Mouse (Mus musculus) CD4-positive helper T cell, adult 2 months (primary cell): ENCODE measurements at regions not wholly inside any gene's neighbourhood (a gene's known extent, or its start where the extent isn't known, plus 50 kb on each side); places are given as distances from the start of the nearest gene placed in this dataset.

Experiments
- DNase-seq: peaks from one replicate; pipeline ENCODE4 v3.0.0-alpha.2; 2012; ENCODE audit warnings: low read depth, missing footprints, low spot score

- DNase-seq, result no peak
These were observed 358.9 kb upstream of the Actbl2 start for GRCm38 (mm10) chr13:110895900-110896299.

GRCm38 (mm10) chr13:110897621-110898020 lies 357.2 kb upstream of the Actbl2 start:
- no peak for DNase-seq

GRCm38 (mm10) chr13:110902994-110903644 lies 351.7 kb upstream of the Actbl2 start:
- DNase-seq, result no peak

- DNase-seq, result no peak
These were observed 347.4 kb upstream of the Actbl2 start for GRCm38 (mm10) chr13:110907319-110907955.

GRCm38 (mm10) chr13:110911866-110912265 lies 342.9 kb upstream of the Actbl2 start:
- no peak for DNase-seq

- DNase-seq, result no peak
These were observed 341.6 kb upstream of the Actbl2 start for GRCm38 (mm10) chr13:110913177-110913576.

- DNase-seq, result no peak
These were observed 341.1 kb upstream of the Actbl2 start for GRCm38 (mm10) chr13:110913687-110914086.

- no peak for DNase-seq
These were observed 339.7 kb upstream of the Actbl2 start for GRCm38 (mm10) chr13:110915161-110915560.

GRCm38 (mm10) chr13:110923936-110924335 lies 330.9 kb upstream of the Actbl2 start:
- no peak for DNase-seq

GRCm38 (mm10) chr13:110924897-110925296 lies 329.9 kb upstream of the Actbl2 start:
- no peak for DNase-seq

GRCm38 (mm10) chr13:110928143-110928542 lies 326.7 kb upstream of the Actbl2 start:
- no peak for DNase-seq

GRCm38 (mm10) chr13:110928894-110929293 lies 325.9 kb upstream of the Actbl2 start:
- DNase-seq, result no peak

GRCm38 (mm10) chr13:110929579-110929978 lies 325.2 kb upstream of the Actbl2 start:
- no peak for DNase-seq

- DNase-seq, result no peak
These were observed 313.2 kb upstream of the Actbl2 start for GRCm38 (mm10) chr13:110941587-110941986.

- DNase-seq, result no peak
These were observed 311.7 kb upstream of the Actbl2 start for GRCm38 (mm10) chr13:110942986-110943644.

- no peak for DNase-seq
These were observed 310.8 kb upstream of the Actbl2 start for GRCm38 (mm10) chr13:110944061-110944460.

GRCm38 (mm10) chr13:110944683-110945082 lies 310.1 kb upstream of the Actbl2 start:
- DNase-seq, result no peak

- DNase-seq, result peak; percentile 55
These were observed 294.6 kb upstream of the Actbl2 start for GRCm38 (mm10) chr13:110960212-110960611.

GRCm38 (mm10) chr13:110967109-110967508 lies 287.7 kb upstream of the Actbl2 start:
- DNase-seq, result no peak

GRCm38 (mm10) chr13:110967626-110968506 lies 286.9 kb upstream of the Actbl2 start:
- DNase-seq, result peak; percentile 51

GRCm38 (mm10) chr13:110968507-110968905 lies 286.3 kb upstream of the Actbl2 start:
- no peak for DNase-seq

- no peak for DNase-seq
These were observed 277.4 kb upstream of the Actbl2 start for GRCm38 (mm10) chr13:110977379-110977778.
